ENCODE assay signal across 8 mouse cellular contexts in genomic region chr9:65519807-65520504, GRCm38 (mm10). TPM values are rescaled to one million over a fixed set of nuclear protein-coding genes. Genes with fewer than 3 reads are reported as not detected.
DNase-seq lines count a peak whose midpoint lies in the region; ATAC-seq lines count a peak whose summit lies in the region.

TSS of gene Ankdd1a (minus strand) at chr9:65520193.

- no peaks in the 10 kb centered on the region for H3K36me3 ChIP-seq in heart, embryonic 13.5 days
- H3K36me3 ChIP-seq in embryonic facial prominence, embryonic 13.5 days: no peaks in the 10 kb centered on the region
- H3K36me3 ChIP-seq in midbrain, embryonic 11.5 days (ENCODE audit: control insufficient read depth, insufficient read depth, low read length): no peaks in the 10 kb centered on the region

- peak within 1 kb of the TSS; percentile 39 for H3K4me3 ChIP-seq in heart, embryonic 13.5 days
- H3K4me3 ChIP-seq in embryonic facial prominence, embryonic 13.5 days: peak within 1 kb of the TSS; percentile 40
- peak within 1 kb of the TSS; percentile 6 for H3K4me3 ChIP-seq in midbrain, embryonic 11.5 days (ENCODE audit: low read depth, low read length)

- DNase-seq in heart, adult 9 months (ENCODE audit: low spot score in 2 of 2): no peak
- peak; percentile 11 for DNase-seq in WW6 (ENCODE audit: low read depth, low spot score)
- DNase-seq in layer of hippocampus, adult 18-20 months (ENCODE audit: low spot score in 2 of 2): peak; percentile 68 to 80
- peak; percentile 88 for DNase-seq in midbrain, embryonic 11.5 days (ENCODE audit: low spot score, missing footprints)
- DNase-seq in testis, postnatal 10 days (ENCODE audit: low spot score): peak; percentile 55
- DNase-seq in c-Kit-positive CD71-positive TER-119-positive erythroid progenitor cells, embryonic 14.5 days (ENCODE audit: low spot score): no peak

- H3K27me3 ChIP-seq in heart, embryonic 13.5 days (replicated peaks): peaks cover 27% of the 10 kb centered on the region
- H3K27me3 ChIP-seq in embryonic facial prominence, embryonic 13.5 days: no peaks in the 10 kb centered on the region
- H3K27me3 ChIP-seq in midbrain, embryonic 11.5 days (ENCODE audit: control insufficient read depth, insufficient read depth, low read length): 0 out of 2 replicates have a peak, but pooled peaks cover 2% of the 10 kb centered on the region

- WGBS in heart, embryonic 13.5 days: 5% methylated on average over 25 of the region's 25 CpGs
- WGBS in embryonic facial prominence, embryonic 13.5 days: 6% methylated on average over 21 of the region's 25 CpGs
- WGBS in midbrain, embryonic 11.5 days: 10% methylated on average over 22 of the region's 25 CpGs

- no peak for ATAC-seq in heart, embryonic 13.5 days (ENCODE audit: extremely low read depth, insufficient number of reproducible peaks, low FRiP score, low TSS enrichment)
- ATAC-seq in embryonic facial prominence, embryonic 13.5 days (ENCODE audit: insufficient number of reproducible peaks, insufficient read depth, low FRiP score, low TSS enrichment, low read depth): no peak
- no peak for ATAC-seq in midbrain, embryonic 11.5 days (ENCODE audit: low FRiP score)

- H3K9ac ChIP-seq in heart, embryonic 13.5 days: peak within 1 kb of the TSS; percentile 66
- peak within 1 kb of the TSS; percentile 63 for H3K9ac ChIP-seq in embryonic facial prominence, embryonic 13.5 days
- 0 out of 2 replicates have a peak within 1 kb of the TSS, but pooled peaks have one; percentile 10 for H3K9ac ChIP-seq in midbrain, embryonic 11.5 days (ENCODE audit: low read length)

- H3K9me3 ChIP-seq in heart, embryonic 13.5 days: no peaks in the 10 kb centered on the region
- no peaks in the 10 kb centered on the region for H3K9me3 ChIP-seq in embryonic facial prominence, embryonic 13.5 days
- no peaks in the 10 kb centered on the region for H3K9me3 ChIP-seq in midbrain, embryonic 11.5 days (ENCODE audit: control insufficient read depth, low read length)

- H3K4me1 ChIP-seq in heart, embryonic 13.5 days: peaks cover 14% of the 10 kb centered on the region
- H3K4me1 ChIP-seq in embryonic facial prominence, embryonic 13.5 days: peaks cover 24% of the 10 kb centered on the region
- peaks cover 4% of the 10 kb centered on the region; the same call in 1 of the 2 replicates for H3K4me1 ChIP-seq in midbrain, embryonic 11.5 days (ENCODE audit: control insufficient read depth, insufficient read depth, low read length)

- no peak within 1 kb of the TSS for H3K27ac ChIP-seq in heart, embryonic 13.5 days (replicated peaks)
- no peak within 1 kb of the TSS for H3K27ac ChIP-seq in embryonic facial prominence, embryonic 13.5 days
- no peak within 1 kb of the TSS for H3K27ac ChIP-seq in midbrain, embryonic 11.5 days (ENCODE audit: low read depth, low read length)

- peak within 1 kb of the TSS; percentile 67 for H3K4me2 ChIP-seq in heart, embryonic 13.5 days
- H3K4me2 ChIP-seq in embryonic facial prominence, embryonic 13.5 days: peak within 1 kb of the TSS; percentile 73
- H3K4me2 ChIP-seq in midbrain, embryonic 11.5 days: peak within 1 kb of the TSS; percentile 41

RNA-seq across cellular contexts. Expression of gene Ankdd1a, which starts in this region (rescaled TPM):
- polyA plus RNA-seq in heart, embryonic 13.5 days (2015; fragmentation: Nextera tagmentation; extraction: Ambion mirVana): not detected in 2 replicates
- not detected in 2 replicates for polyA plus RNA-seq in embryonic facial prominence, embryonic 13.5 days (2015; fragmentation: Nextera tagmentation; extraction: Ambion mirVana)
- total RNA-seq in layer of hippocampus, adult 18-20 months (2021): 1 to 10 TPM; 3.6 to 3.7 TPM
- not detected in 2 replicates for polyA plus RNA-seq in midbrain, embryonic 11.5 days (2014; fragmentation: Nextera tagmentation; extraction: Ambion mirVana)

Comparison
In these comparisons a context has a peak if more than half of its experiments do, and no peak if none do; other contexts are left out.
1. Peak in DNase-seq, H3K4me3 ChIP-seq, H3K9ac ChIP-seq and H3K4me2 ChIP-seq in midbrain, embryonic 11.5 days; RNA of the gene not detected or under 1 TPM.
2. H3K9ac ChIP-seq: peak in every context shown above with its lines; median percentile 66 in heart, embryonic 13.5 days; 63 in embryonic facial prominence, embryonic 13.5 days; 10 in midbrain, embryonic 11.5 days.
3. DNase-seq: peak in WW6 (single experiment), layer of hippocampus, adult 18-20 months (2 of 2) and testis, postnatal 10 days (single experiment); none in heart, adult 9 months (0 of 2) and c-Kit-positive CD71-positive TER-119-positive erythroid progenitor cells, embryonic 14.5 days (single experiment).
4. Peak in every context shown above with its lines, with median percentiles within 50 percentile points of each other: H3K4me2 ChIP-seq and H3K4me3 ChIP-seq.